Mouse (Mus musculus) intestine, postnatal 0 days (tissue): ENCODE results near the gene Gm13420. TPM values are rescaled to one million over a fixed set of nuclear protein-coding genes. Genes with fewer than 3 reads are reported as not detected.
"Not testable (repeated sequence)": the region's sequence is repeated elsewhere in the genome, so short reads cannot be mapped to it uniquely, and the experiment has no call there.

Experiments used
- ATAC-seq: fragments of 200-750 bp; cut with Nextera tagmentation; 2 replicates; pipeline ENCODE4 v1.8.0; 2017; ENCODE audit warnings: mild to moderate bottlenecking, moderate TSS enrichment, moderate library complexity
- H3K27ac ChIP-seq: fragments of 300-500 bp; sonication (generic); 2 replicates; pipeline ENCODE4 v1.5.1; 2014; ENCODE audit warnings: mild to moderate bottlenecking, low read depth, low read length, moderate library complexity
- H3K27me3 ChIP-seq: fragments of 300-500 bp; sonication (generic); replicated peaks from 2 replicates; pipeline ENCODE4 v1.6.1; 2014; ENCODE audit warnings: low read length, mixed read lengths; ENCODE audit not compliant: control insufficient read depth, insufficient read depth
- H3K36me3 ChIP-seq: fragments of 300-500 bp; sonication (generic); 2 replicates; pipeline ENCODE4 v1.6.1; 2014; ENCODE audit warnings: mild to moderate bottlenecking, moderate library complexity; ENCODE audit not compliant: control insufficient read depth, insufficient read depth
- H3K4me1 ChIP-seq: fragments of 300-500 bp; sonication (generic); replicated peaks from 2 replicates; pipeline ENCODE4 v1.6.1; 2014; ENCODE audit warnings: antibody characterized with exemption, low read length, mixed read lengths; ENCODE audit not compliant: control insufficient read depth, insufficient read depth
- H3K4me2 ChIP-seq: fragments of 300-500 bp; sonication (generic); replicated peaks from 2 replicates; pipeline ENCODE4 v1.6.1; 2014; ENCODE audit warnings: low read depth, mild to moderate bottlenecking, moderate library complexity
- H3K4me3 ChIP-seq: fragments of 300-500 bp; sonication (generic); 2 replicates; pipeline ENCODE4 v1.5.1; 2014; ENCODE audit warnings: low read depth, low read length
- H3K9ac ChIP-seq: fragments of 300-500 bp; sonication (generic); 2 replicates; pipeline ENCODE4 v1.6.1; 2014; ENCODE audit warnings: mild to moderate bottlenecking, low read depth, low read length
- H3K9me3 ChIP-seq: fragments of 300-500 bp; sonication (generic); 2 replicates; pipeline ENCODE4 v1.6.1; 2016; ENCODE audit warnings: mixed run types; ENCODE audit not compliant: control insufficient read depth
- CTCF ChIP-seq: sonication (generic); IDR thresholded peaks from 2 replicates; pipeline ENCODE4 v1.5.1; 2016; ENCODE audit warnings: low read depth, mild to moderate bottlenecking, control low read depth, antibody characterized with exemption, moderate library complexity
- WGBS: fragments of 180-500 bp; shearing (Covaris S2); extraction: QIAGEN DNeasy Blood & Tissue Kit; methylation state at CpG from one replicate; pipeline ENCODE4 v1.1.7; 2014; 5-methylcytosine and 5-hydroxymethylcytosine counted together
- polyA plus RNA-seq: library from polyadenylated mRNA; unstranded; fragments of >200 nt; fragmentation: Nextera tagmentation; extraction: Ambion mirVana; gene quantifications from 2 replicates; pipeline ENCODE4 v1.2.1, GENCODE M21; 2015

Gm13420 gene
- polyA plus RNA-seq, 1 experiment from 2014 or later: 0.10 TPM

DNA sequence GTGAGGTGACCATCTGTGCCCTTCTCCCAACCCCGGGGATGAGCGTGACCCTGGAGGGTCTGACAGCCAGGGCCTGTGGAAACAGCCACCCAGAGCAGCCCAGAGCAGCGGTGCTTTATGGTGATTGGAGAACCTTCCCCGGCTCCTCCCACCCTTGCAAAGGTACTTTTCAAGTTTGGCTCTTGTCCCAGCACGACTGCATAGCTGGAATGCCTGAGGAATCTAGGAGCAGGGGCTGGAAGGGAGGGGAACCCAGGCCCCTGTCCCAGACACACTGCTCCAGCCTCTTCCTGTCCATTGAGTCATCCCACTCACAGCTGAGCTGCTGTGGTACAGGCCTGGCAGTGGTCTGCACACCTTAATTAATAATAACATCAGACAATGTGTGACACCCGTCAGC, 34.8 kb downstream of the Gm13420 start:
- no peak overlapping the region for H3K4me2 ChIP-seq
- H3K4me1 ChIP-seq: no peaks in the 10 kb centered on the region
- peak overlapping the region; percentile 9; the same call in 1 of the 2 replicates for H3K27ac ChIP-seq
- H3K9me3 ChIP-seq: no peaks in the 10 kb centered on the region
- H3K9ac ChIP-seq: no peak overlapping the region
- TF ChIP-seq CTCF: no peak
- no peak overlapping the region for H3K4me3 ChIP-seq
- H3K36me3 ChIP-seq: peaks cover 50% of the 10 kb centered on the region
- ATAC-seq: peak; percentile 60
- H3K27me3 ChIP-seq: no peaks in the 10 kb centered on the region
- WGBS: 20% methylated on average over 6 of the region's 6 CpGs

DNA sequence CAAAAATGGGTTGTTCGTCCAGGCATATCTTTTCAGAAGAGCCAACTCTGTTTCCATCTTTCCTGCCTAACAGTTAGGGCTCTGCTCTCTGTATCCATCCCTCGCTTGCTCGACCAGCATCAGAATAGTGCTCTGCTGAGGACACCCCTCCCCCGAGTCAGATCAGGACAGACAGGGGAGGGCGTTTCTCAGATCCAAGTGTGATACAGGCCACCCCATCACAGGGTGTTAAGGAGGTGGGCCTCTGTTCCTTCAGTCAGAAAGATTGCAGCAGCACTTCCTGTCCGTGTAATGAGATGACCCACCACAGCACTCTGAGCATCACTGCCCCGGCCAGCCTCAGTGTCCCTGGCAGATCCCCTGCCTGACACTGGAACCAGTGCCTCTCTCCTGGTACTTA, 35.3 kb downstream of the Gm13420 start:
- H3K27ac ChIP-seq: peak overlapping the region; percentile 9; the same call in 1 of the 2 replicates
- 43% methylated on average over 7 of the region's 7 CpGs for WGBS
- no peak for ATAC-seq
- H3K4me1 ChIP-seq: no peaks in the 10 kb centered on the region
- H3K4me2 ChIP-seq: no peak overlapping the region
- H3K36me3 ChIP-seq: peaks cover 50% of the 10 kb centered on the region
- no peak overlapping the region for H3K4me3 ChIP-seq
- no peak for TF ChIP-seq CTCF
- no peak overlapping the region for H3K9ac ChIP-seq
- no peaks in the 10 kb centered on the region for H3K27me3 ChIP-seq
- H3K9me3 ChIP-seq: no peaks in the 10 kb centered on the region

DNA sequence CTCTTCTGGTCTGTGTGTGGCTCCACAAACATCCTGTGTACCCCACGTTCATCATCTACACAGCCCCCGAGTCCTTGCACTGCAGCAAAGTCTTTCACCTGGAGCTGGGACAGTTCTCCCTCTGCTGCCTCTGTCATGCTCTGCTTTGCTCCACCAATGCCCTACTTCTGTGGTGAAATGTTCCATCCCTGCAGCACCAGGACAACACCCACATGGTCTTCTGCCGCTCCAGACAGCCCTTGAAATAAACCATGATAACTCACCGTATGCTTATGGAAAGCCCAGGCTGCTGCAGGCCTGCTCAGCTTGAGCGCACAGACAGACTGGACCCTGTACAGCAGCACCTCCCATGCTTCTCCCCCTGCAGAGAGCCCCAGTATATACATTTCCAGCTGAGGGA, 37.4 kb downstream of the Gm13420 start:
- Histone ChIP-seq H3K4me2 (no peak overlapping the region), H3K9me3 (no peaks in the 10 kb centered on the region), H3K4me1 (no peaks in the 10 kb centered on the region), H3K9ac (no peak overlapping the region), H3K36me3 (peaks cover 44% of the 10 kb centered on the region), H3K27me3 (no peaks in the 10 kb centered on the region), H3K27ac (peak overlapping the region; percentile 35; the same call in 1 of the 2 replicates), H3K4me3 (no peak overlapping the region)
- TF ChIP-seq CTCF: no peak
- no peak for ATAC-seq
- 81% methylated on average over 5 of the region's 5 CpGs for WGBS

DNA sequence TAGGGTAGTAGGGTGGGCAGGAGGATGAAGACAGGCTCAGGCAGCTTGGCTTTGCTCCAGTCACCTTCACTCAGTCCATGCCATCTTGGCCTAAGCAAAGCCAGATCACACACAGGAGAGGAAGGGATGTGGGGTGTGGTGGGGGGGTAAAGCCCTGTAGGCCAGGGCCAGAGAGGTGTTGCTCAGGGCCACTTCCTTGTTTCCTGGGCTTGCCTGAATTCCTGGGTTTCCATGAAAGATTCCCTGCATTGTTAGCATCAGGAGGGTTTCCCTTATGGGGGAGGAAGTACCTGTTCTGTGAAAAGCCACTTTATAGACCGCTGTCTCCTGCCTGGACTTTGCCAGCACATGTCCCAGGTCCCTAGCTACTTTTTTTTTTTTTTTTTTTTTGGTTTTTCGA, 38.0 kb downstream of the Gm13420 start:
- H3K27ac ChIP-seq: no peak overlapping the region
- TF ChIP-seq CTCF: no peak
- no peaks in the 10 kb centered on the region for H3K4me1 ChIP-seq
- no peak overlapping the region for H3K4me3 ChIP-seq
- ATAC-seq: no peak
- no peak overlapping the region for H3K9ac ChIP-seq
- no peaks in the 10 kb centered on the region for H3K9me3 ChIP-seq
- H3K27me3 ChIP-seq: no peaks in the 10 kb centered on the region
- no peak overlapping the region for H3K4me2 ChIP-seq
- peaks cover 40% of the 10 kb centered on the region for H3K36me3 ChIP-seq
- 94% methylated on average over 1 of the region's 2 CpGs for WGBS

DNA sequence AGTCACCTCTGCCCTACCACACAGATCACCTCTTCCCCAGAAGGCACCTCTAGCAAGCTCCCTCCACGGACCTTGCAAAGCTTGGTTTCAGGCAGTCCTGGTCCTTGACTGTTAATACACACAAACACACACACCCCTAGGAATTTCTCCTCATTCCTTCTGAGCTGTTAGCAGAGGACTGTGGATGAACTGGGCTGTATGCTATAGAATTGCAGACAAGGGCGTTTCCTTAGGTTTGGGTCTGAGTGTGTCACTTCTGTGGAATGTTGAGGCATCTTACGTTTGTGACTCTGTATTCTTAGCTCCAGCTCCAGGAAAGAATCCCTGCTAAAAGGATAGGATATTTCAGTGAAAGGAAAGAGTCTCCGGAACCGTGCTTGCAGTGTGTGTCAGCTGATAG, 39.6 kb downstream of the Gm13420 start:
- 73% methylated on average over 5 of the region's 5 CpGs for WGBS
- Histone ChIP-seq H3K27me3 (no peaks in the 10 kb centered on the region), H3K9ac (no peak overlapping the region), H3K4me1 (no peaks in the 10 kb centered on the region), H3K27ac (no peak overlapping the region), H3K4me2 (no peak overlapping the region), H3K36me3 (peaks cover 44% of the 10 kb centered on the region), H3K9me3 (no peaks in the 10 kb centered on the region), H3K4me3 (no peak overlapping the region)
- ATAC-seq: no peak
- no peak for TF ChIP-seq CTCF

DNA sequence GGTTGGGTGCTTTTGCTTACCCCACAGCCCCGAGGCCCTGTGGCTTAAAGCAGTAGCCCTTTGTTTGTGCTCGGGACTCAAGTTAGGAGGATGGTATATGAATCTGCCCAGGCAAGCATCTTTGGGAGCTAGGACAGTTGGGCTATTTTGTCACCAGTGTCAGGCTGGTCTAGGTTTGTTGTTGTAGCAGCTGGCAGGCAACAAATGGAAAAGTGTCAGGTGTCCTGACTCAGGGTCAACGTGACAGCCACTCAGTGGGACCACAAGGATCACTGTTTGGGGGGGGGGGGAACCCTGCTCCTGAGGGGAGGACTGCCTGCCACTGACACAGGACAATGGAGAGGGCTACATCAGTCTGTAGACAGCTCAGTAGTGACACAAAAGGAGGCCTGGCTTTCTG, 40.4 kb downstream of the Gm13420 start:
- Histone ChIP-seq H3K4me2 (no peak overlapping the region), H3K27me3 (no peaks in the 10 kb centered on the region), H3K36me3 (peaks cover 50% of the 10 kb centered on the region), H3K4me3 (no peak overlapping the region), H3K27ac (no peak overlapping the region), H3K9ac (no peak overlapping the region), H3K4me1 (no peaks in the 10 kb centered on the region), H3K9me3 (no peaks in the 10 kb centered on the region)
- TF ChIP-seq CTCF: no peak
- ATAC-seq: no peak
- WGBS: 65% methylated on average over 3 of the region's 3 CpGs

DNA sequence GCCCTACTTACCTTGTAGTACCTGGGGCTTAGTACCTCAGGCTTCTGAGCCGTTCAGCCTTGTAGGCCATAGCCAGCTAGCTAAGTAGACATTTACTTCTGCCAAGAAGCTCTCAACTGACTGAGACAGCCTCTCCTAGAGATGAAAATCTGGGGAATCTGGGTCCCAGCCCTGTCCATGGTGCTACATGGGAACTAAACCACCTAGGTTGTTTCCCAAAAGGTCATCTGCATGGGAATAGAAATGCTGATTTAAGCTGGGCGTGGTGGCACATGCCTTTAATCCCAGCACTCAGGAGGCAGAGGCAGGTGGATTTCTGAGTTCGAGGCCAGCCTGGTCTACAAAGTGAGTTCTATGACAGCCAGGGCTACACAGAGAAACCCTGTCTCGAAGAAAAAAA, 43.3 kb downstream of the Gm13420 start:
- ATAC-seq, H3K27ac ChIP-seq, H3K9ac ChIP-seq, H3K4me1 ChIP-seq, H3K4me2 ChIP-seq, H3K27me3 ChIP-seq, H3K9me3 ChIP-seq, H3K4me3 ChIP-seq: not testable (repeated sequence)
- H3K36me3 ChIP-seq: peaks cover 67% of the 10 kb centered on the region
- 91% methylated on average over 4 of the region's 4 CpGs for WGBS
